Comparison of ENCODE assay signal across 1 mouse cellular context in genomic region chr6:87009692-87010328, GRCm38 (mm10).
TF ChIP-seq lines count a peak whose summit lies in the region.

No protein-coding gene starts in this region.

TF ChIP-seq in myocyte, 11 proteins besides CTCF, POLR2A, EP300 and RAD21 (continued from another document):
- TF ChIP-seq MYOD1 (IDR thresholded peaks at IDR 0.05; ENCODE audit: control insufficient read depth in 1 of 3, insufficient read length in 2 of 3, low read depth in 2 of 3) (no peak), MYOG (IDR thresholded peaks at IDR 0.05; ENCODE audit: control insufficient read depth in 1 of 3, insufficient read depth in 1 of 3, insufficient read length in 2 of 3, low read depth in 2 of 3) (peak in 1 of 3 experiments; percentile 20)
